Mouse (Mus musculus) heart, embryonic 11.5 days (tissue): Measurements from ENCODE around the gene Creb3l1. TPM values are rescaled to one million over a fixed set of nuclear protein-coding genes. Genes with fewer than 3 reads are reported as not detected.

Experiments
- ATAC-seq: fragments of 200-750 bp; cut with Nextera tagmentation; replicated peaks from 2 replicates; pipeline ENCODE4 v1.8.0; 2017; ENCODE audit warnings: moderate library complexity; ENCODE audit not compliant: insufficient number of reproducible peaks, low FRiP score, low TSS enrichment
- H3K27ac ChIP-seq: fragments of 300-500 bp; sonication (generic); 2 replicates; pipeline ENCODE4 v1.5.1; 2014; ENCODE audit warnings: mild to moderate bottlenecking, low read depth, low read length
- H3K27me3 ChIP-seq: fragments of 300-500 bp; sonication (generic); 2 replicates; pipeline ENCODE4 v1.6.1; 2014; ENCODE audit warnings: mild to moderate bottlenecking, low read length, mixed read lengths; ENCODE audit not compliant: control insufficient read depth, insufficient read depth
- H3K36me3 ChIP-seq: fragments of 300-500 bp; sonication (generic); 2 replicates; pipeline ENCODE4 v1.6.1; 2014; ENCODE audit warnings: mild to moderate bottlenecking, low read length, moderate library complexity, mixed read lengths; ENCODE audit not compliant: control insufficient read depth, insufficient read depth
- H3K4me1 ChIP-seq: fragments of 300-500 bp; sonication (generic); 2 replicates; pipeline ENCODE4 v1.6.1; 2014; ENCODE audit warnings: low read length; ENCODE audit not compliant: control insufficient read depth, insufficient read depth
- H3K4me2 ChIP-seq: fragments of 300-500 bp; sonication (generic); 2 replicates; pipeline ENCODE4 v1.6.1; 2014; ENCODE audit warnings: mild to moderate bottlenecking, moderate library complexity
- H3K4me3 ChIP-seq: fragments of 300-500 bp; sonication (generic); 2 replicates; pipeline ENCODE4 v1.5.1; 2014; ENCODE audit warnings: low read depth, low read length
- H3K9ac ChIP-seq: fragments of 300-500 bp; sonication (generic); 2 replicates; pipeline ENCODE4 v1.6.1; 2014; ENCODE audit warnings: mild to moderate bottlenecking, low read depth, low read length, moderate library complexity
- H3K9me3 ChIP-seq: fragments of 300-500 bp; sonication (generic); replicated peaks from 2 replicates; pipeline ENCODE4 v1.6.1; 2016; ENCODE audit warnings: low read length; ENCODE audit not compliant: control insufficient read depth
- WGBS: fragments of 180-500 bp; shearing (Covaris S2); extraction: QIAGEN DNeasy Blood & Tissue Kit; methylation state at CpG from one replicate; pipeline ENCODE4 v1.1.7; 2014; ENCODE audit not compliant: insufficient replicate concordance; 5-methylcytosine and 5-hydroxymethylcytosine counted together
- polyA plus RNA-seq: library from polyadenylated mRNA; unstranded; fragments of >200 nt; fragmentation: Nextera tagmentation; extraction: Ambion mirVana; gene quantifications from 2 replicates; pipeline ENCODE4 v1.2.1, GENCODE M21; 2014

Gene Creb3l1
- polyA plus RNA-seq = 8.2 TPM in 2 replicates

- H3K4me2 ChIP-seq = peak within 1 kb of the TSS; percentile 73
- ATAC-seq = no peak
- 0% methylated on average over 24 of the region's 27 CpGs for WGBS
These were observed at the start of gene Creb3l1 for GRCm38 (mm10) chr2:92024274-92024672. Creb3l1 (minus strand) TSS chr2:92024502.

GRCm38 (mm10) chr2:92071143-92071542 lies 46.8 kb upstream of the Creb3l1 start:
- no peaks in the 10 kb centered on the region for H3K9me3 ChIP-seq
- no peak overlapping the region for H3K27ac ChIP-seq
- no peak overlapping the region for H3K9ac ChIP-seq
- H3K4me2 ChIP-seq = no peak overlapping the region
- 74% methylated on average over 4 of the region's 4 CpGs for WGBS
- no peak for ATAC-seq
- H3K4me3 ChIP-seq = no peak overlapping the region
- no peaks in the 10 kb centered on the region for H3K36me3 ChIP-seq
- H3K4me1 ChIP-seq = no peaks in the 10 kb centered on the region
- no peaks in the 10 kb centered on the region for H3K27me3 ChIP-seq

More at GRCm38 (mm10) chr2:92024274-92024672, at the start of gene Creb3l1:
- Histone ChIP-seq H3K27ac (no peak within 1 kb of the TSS), H3K36me3 (no peaks in the 10 kb centered on the region), H3K9me3 (no peaks in the 10 kb centered on the region), H3K4me1 (peaks cover 10% of the 10 kb centered on the region), H3K4me3 (peak within 1 kb of the TSS; percentile 54), H3K9ac (peak within 1 kb of the TSS; percentile 70), H3K27me3 (no peaks in the 10 kb centered on the region)

- H3K9ac ChIP-seq = no peak overlapping the region
- no peaks in the 10 kb centered on the region for H3K27me3 ChIP-seq
- WGBS = 72% methylated on average over 5 of the region's 5 CpGs
- H3K4me2 ChIP-seq = no peak overlapping the region
- H3K4me1 ChIP-seq = no peaks in the 10 kb centered on the region
- H3K36me3 ChIP-seq = no peaks in the 10 kb centered on the region
- ATAC-seq = no peak
- no peak overlapping the region for H3K4me3 ChIP-seq
- H3K27ac ChIP-seq = no peak overlapping the region
- H3K9me3 ChIP-seq = no peaks in the 10 kb centered on the region
These were observed 45.3 kb upstream of the Creb3l1 start for GRCm38 (mm10) chr2:92069630-92070029.

- Histone ChIP-seq H3K27me3 (no peaks in the 10 kb centered on the region), H3K9me3 (no peaks in the 10 kb centered on the region), H3K4me3 (no peak overlapping the region), H3K4me2 (no peak overlapping the region), H3K4me1 (no peaks in the 10 kb centered on the region), H3K36me3 (no peaks in the 10 kb centered on the region), H3K27ac (no peak overlapping the region), H3K9ac (no peak overlapping the region)
- ATAC-seq = no peak
- 52% methylated on average over 3 of the region's 3 CpGs for WGBS
These were observed 43.3 kb upstream of the Creb3l1 start for GRCm38 (mm10) chr2:92067600-92067999.

- no peak overlapping the region for H3K4me3 ChIP-seq
- no peaks in the 10 kb centered on the region for H3K9me3 ChIP-seq
- 56% methylated on average over 1 of the region's 1 CpGs for WGBS
- H3K36me3 ChIP-seq = no peaks in the 10 kb centered on the region
- H3K9ac ChIP-seq = no peak overlapping the region
- H3K4me1 ChIP-seq = no peaks in the 10 kb centered on the region
- H3K27me3 ChIP-seq = 0 out of 2 replicates have a peak, but pooled peaks cover 2% of the 10 kb centered on the region
- ATAC-seq = no peak
- no peak overlapping the region for H3K27ac ChIP-seq
- no peak overlapping the region for H3K4me2 ChIP-seq
These were observed 42.6 kb upstream of the Creb3l1 start for GRCm38 (mm10) chr2:92066899-92067298.

- Histone ChIP-seq H3K9ac (no peak overlapping the region), H3K27me3 (peaks cover 7% of the 10 kb centered on the region; the same call in 1 of the 2 replicates), H3K4me2 (no peak overlapping the region), H3K4me3 (no peak overlapping the region), H3K9me3 (no peaks in the 10 kb centered on the region), H3K27ac (no peak overlapping the region), H3K36me3 (no peaks in the 10 kb centered on the region), H3K4me1 (no peaks in the 10 kb centered on the region)
- no peak for ATAC-seq
- 59% methylated on average over 6 of the region's 6 CpGs for WGBS
These were observed 41.6 kb upstream of the Creb3l1 start for GRCm38 (mm10) chr2:92065938-92066337.

GRCm38 (mm10) chr2:92065269-92065888 lies 41.1 kb upstream of the Creb3l1 start:
- WGBS = 79% methylated on average over 8 of the region's 8 CpGs
- H3K4me1 ChIP-seq = no peaks in the 10 kb centered on the region

GRCm38 (mm10) chr2:92063106-92063505 lies 38.8 kb upstream of the Creb3l1 start:
- WGBS = 54% methylated on average over 5 of the region's 5 CpGs
- Histone ChIP-seq H3K4me3 (no peak overlapping the region), H3K9me3 (no peaks in the 10 kb centered on the region), H3K4me1 (peaks cover 4% of the 10 kb centered on the region; the same call in 1 of the 2 replicates), H3K36me3 (no peaks in the 10 kb centered on the region), H3K27ac (no peak overlapping the region), H3K9ac (no peak overlapping the region), H3K27me3 (peaks cover 26% of the 10 kb centered on the region), H3K4me2 (no peak overlapping the region)
- ATAC-seq = no peak

More at GRCm38 (mm10) chr2:92065269-92065888, 41.1 kb upstream of the Creb3l1 start:
- ATAC-seq = no peak
- no peaks in the 10 kb centered on the region for H3K9me3 ChIP-seq
- H3K9ac ChIP-seq = no peak overlapping the region
- H3K4me3 ChIP-seq = no peak overlapping the region
- H3K27me3 ChIP-seq = peaks cover 12% of the 10 kb centered on the region
- H3K27ac ChIP-seq = no peak overlapping the region
- no peaks in the 10 kb centered on the region for H3K36me3 ChIP-seq
- no peak overlapping the region for H3K4me2 ChIP-seq

- H3K27ac ChIP-seq = no peak overlapping the region
- peaks cover 4% of the 10 kb centered on the region; the same call in 1 of the 2 replicates for H3K4me1 ChIP-seq
- ATAC-seq = no peak
These were observed 37.0 kb upstream of the Creb3l1 start for GRCm38 (mm10) chr2:92061337-92061736.

More at GRCm38 (mm10) chr2:92061337-92061736, 37.0 kb upstream of the Creb3l1 start:
- Histone ChIP-seq H3K27me3 (peaks cover 26% of the 10 kb centered on the region), H3K4me2 (no peak overlapping the region), H3K36me3 (no peaks in the 10 kb centered on the region), H3K9me3 (no peaks in the 10 kb centered on the region), H3K4me3 (no peak overlapping the region), H3K9ac (no peak overlapping the region)
- 76% methylated on average over 5 of the region's 5 CpGs for WGBS
